Mouse (Mus musculus) MEL (cell line): ENCODE measurements around the gene Snd1.

Source experiments
- CTCF ChIP-seq, 3 experiments: IDR thresholded peaks in 2 of 3; conservative IDR thresholded peaks in 1 of 3; 2 replicates each; pipeline ENCODE4 v1.5.1; 2011 to 2012; ENCODE audit warnings: low read length in 3 of 3, low read depth in 2 of 3, mild to moderate bottlenecking in 2 of 3, improper control_type of control experiment in 1 of 3, inconsistent platforms in 1 of 3, mixed read lengths in 1 of 3, moderate library complexity in 1 of 3; ENCODE audit not compliant: control insufficient read depth in 1 of 3, insufficient read depth in 1 of 3, poor library complexity in 1 of 3, severe bottlenecking in 1 of 3
- E2F4 ChIP-seq: IDR thresholded peaks from 2 replicates; pipeline ENCODE4 v1.6.1; 2011; ENCODE audit warnings: low read depth, low read length, improper control_type of control experiment, borderline replicate concordance
- JUND ChIP-seq: IDR thresholded peaks from 2 replicates; pipeline ENCODE4 v1.6.1; 2011; ENCODE audit warnings: low read depth, mild to moderate bottlenecking, improper control_type of control experiment, low read length
- POLR2A ChIP-seq, 2 experiments: IDR thresholded peaks; 2 replicates each; pipeline ENCODE4 v1.6.1; 2011 to 2012; ENCODE audit warnings: low read length in 2 of 2, mild to moderate bottlenecking in 2 of 2, control low read depth in 1 of 2, improper control_type of control experiment in 1 of 2, low read depth in 1 of 2, moderate library complexity in 1 of 2; ENCODE audit not compliant: control insufficient read depth in 1 of 2, insufficient read depth in 1 of 2, poor library complexity in 1 of 2

DNA sequence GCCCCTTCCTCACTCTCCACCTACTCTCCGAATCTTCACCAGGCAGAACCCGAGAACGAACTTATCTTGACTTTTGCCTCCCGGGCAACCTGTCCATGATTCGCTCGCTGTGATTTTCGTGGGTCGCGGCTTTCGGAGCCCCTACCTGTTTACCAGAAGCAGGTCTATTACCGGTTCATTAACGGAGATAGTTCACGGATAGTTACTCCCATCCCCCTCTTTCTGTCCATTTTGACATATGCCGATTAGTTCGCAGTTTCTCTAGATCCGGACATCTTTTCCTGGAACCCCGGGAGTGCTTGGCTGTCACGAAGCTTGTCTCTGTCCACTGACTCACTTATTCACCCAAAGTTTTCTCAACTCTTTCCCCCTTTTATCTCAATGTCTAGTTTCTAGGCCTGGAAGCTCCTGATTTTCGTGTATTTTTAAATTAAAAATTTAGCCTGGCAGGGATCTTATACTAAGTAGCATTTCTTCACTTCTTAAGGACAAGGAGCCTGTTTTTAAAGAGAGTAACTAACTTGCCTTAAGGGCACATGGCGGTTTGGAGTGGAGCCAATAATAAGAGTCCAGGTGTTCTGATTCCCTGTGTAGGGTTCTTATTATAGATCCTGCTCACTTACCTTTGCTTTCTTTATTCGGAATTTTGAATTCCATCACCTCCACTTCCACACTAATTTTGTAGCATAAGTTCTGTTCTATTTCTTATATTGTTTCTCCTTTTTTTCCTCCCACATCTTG, 6.0 kb downstream of the Snd1 start:
- TF ChIP-seq JUND (no peak), POLR2A (IDR thresholded peaks at IDR 0.05; ENCODE audit: control insufficient read depth in 1 of 2, insufficient read depth in 1 of 2, low read depth in 1 of 2, low read length in 2 of 2, poor library complexity in 1 of 2) (no peak), E2F4 (no peak), CTCF (IDR thresholded peaks at IDR 0.05 in 2 of 3, conservative IDR thresholded peaks at IDR 0.05 in 1 of 3; ENCODE audit: control insufficient read depth in 1 of 3, insufficient read depth in 1 of 3, low read depth in 2 of 3, low read length in 3 of 3, poor library complexity in 1 of 3, severe bottlenecking in 1 of 3) (no peak)
